Mouse (Mus musculus) midbrain, embryonic 16.5 days (tissue): ENCODE measurements around the gene Fgfr2. TPM values are rescaled to one million over a fixed set of nuclear protein-coding genes. Genes with fewer than 3 reads are reported as not detected.

ENCODE experiments used
- ATAC-seq: fragments of 200-750 bp; cut with Nextera tagmentation; 2 replicates; pipeline ENCODE4 v1.8.0; 2017; ENCODE audit warnings: moderate TSS enrichment
- H3K27ac ChIP-seq: fragments of 300-500 bp; sonication (generic); 2 replicates; pipeline ENCODE4 v1.5.1; 2014; ENCODE audit warnings: mild to moderate bottlenecking, low read length, mixed read lengths
- H3K27me3 ChIP-seq: fragments of 300-500 bp; sonication (generic); 2 replicates; pipeline ENCODE4 v1.6.1; 2014; ENCODE audit warnings: low read depth, low read length, mixed read lengths; ENCODE audit not compliant: control insufficient read depth, insufficient read depth
- H3K36me3 ChIP-seq: fragments of 300-500 bp; sonication (generic); 2 replicates; pipeline ENCODE4 v1.6.1; 2014; ENCODE audit warnings: mild to moderate bottlenecking, low read length, moderate library complexity, mixed read lengths; ENCODE audit not compliant: control insufficient read depth, insufficient read depth
- H3K4me1 ChIP-seq: fragments of 300-500 bp; sonication (generic); 2 replicates; pipeline ENCODE4 v1.6.1; 2014; ENCODE audit warnings: mild to moderate bottlenecking, low read length, mixed read lengths; ENCODE audit not compliant: control insufficient read depth, insufficient read depth
- H3K4me2 ChIP-seq: fragments of 300-500 bp; sonication (generic); 2 replicates; pipeline ENCODE4 v1.6.1; 2014; ENCODE audit warnings: mild to moderate bottlenecking, low read length, mixed read lengths
- H3K4me3 ChIP-seq: fragments of 300-500 bp; sonication (generic); 2 replicates; pipeline ENCODE4 v1.5.1; 2014; ENCODE audit warnings: low read depth, mild to moderate bottlenecking, low read length, moderate library complexity, mixed read lengths
- H3K9ac ChIP-seq: fragments of 300-500 bp; sonication (generic); 2 replicates; pipeline ENCODE4 v1.6.1; 2014; ENCODE audit warnings: low read depth, low read length, mixed read lengths
- H3K9me3 ChIP-seq: fragments of 300-500 bp; sonication (generic); replicated peaks from 2 replicates; pipeline ENCODE4 v1.6.1; 2014; ENCODE audit warnings: mild to moderate bottlenecking, low read length, mixed read lengths; ENCODE audit not compliant: control insufficient read depth, poor library complexity, severe bottlenecking
- WGBS: fragments of 180-500 bp; shearing (Covaris S2); extraction: QIAGEN DNeasy Blood & Tissue Kit; methylation state at CpG from one replicate; pipeline ENCODE4 v1.1.7; 2014; 5-methylcytosine and 5-hydroxymethylcytosine counted together
- polyA plus RNA-seq: library from polyadenylated mRNA; unstranded; fragments of >200 nt; fragmentation: Nextera tagmentation; extraction: Ambion mirVana; gene quantifications from 2 replicates; pipeline ENCODE4 v1.2.1, GENCODE M21; 2015

Gene Fgfr2
- polyA plus RNA-seq, 1 experiment from 2014 or later: 23.8 TPM

DNA sequence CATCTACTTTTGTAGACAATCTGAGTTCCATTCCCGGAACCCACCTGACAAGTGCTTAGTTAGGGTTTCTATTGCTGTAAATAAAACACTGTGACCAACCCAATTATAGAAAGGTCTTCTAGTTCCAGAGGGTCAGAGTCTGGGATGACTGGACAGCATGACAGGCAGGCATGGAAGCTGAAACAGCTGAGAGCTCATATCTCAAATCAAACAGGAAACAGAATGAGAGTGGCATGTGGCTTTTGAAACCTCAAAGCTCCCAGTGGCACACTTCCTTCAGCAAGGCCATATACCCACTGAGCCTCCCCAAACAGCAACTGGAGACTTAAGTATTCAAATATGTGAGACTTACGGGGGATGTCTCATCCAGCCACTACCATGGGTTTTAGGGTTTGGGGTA is 250.1 kb downstream of the Fgfr2 start:
- H3K9me3 ChIP-seq: no peaks in the 10 kb centered on the region
- H3K4me3 ChIP-seq: no peak overlapping the region
- H3K36me3 ChIP-seq: peaks cover 46% of the 10 kb centered on the region
- no peaks in the 10 kb centered on the region for H3K27me3 ChIP-seq
- no peak overlapping the region for H3K4me2 ChIP-seq
- no peaks in the 10 kb centered on the region for H3K4me1 ChIP-seq
- ATAC-seq: no peak
- H3K27ac ChIP-seq: no peak overlapping the region
- 95% methylated on average over 2 of the region's 2 CpGs for WGBS
- H3K9ac ChIP-seq: no peak overlapping the region

GRCm38 (mm10) chr7:132866316-132866715 is 256.8 kb downstream of the Fgfr2 start:
- no peaks in the 10 kb centered on the region for H3K4me1 ChIP-seq
- no peak for ATAC-seq
- no peak overlapping the region for H3K4me3 ChIP-seq
- no peak overlapping the region for H3K9ac ChIP-seq
- 95% methylated on average over 9 of the region's 9 CpGs for WGBS
- no peaks in the 10 kb centered on the region for H3K27me3 ChIP-seq
- peaks cover 9% of the 10 kb centered on the region for H3K36me3 ChIP-seq
- no peak overlapping the region for H3K27ac ChIP-seq
- H3K4me2 ChIP-seq: no peak overlapping the region
- H3K9me3 ChIP-seq: no peaks in the 10 kb centered on the region

GRCm38 (mm10) chr7:132859042-132859958 is 263.9 kb downstream of the Fgfr2 start, which contains the start of gene Abraxas2:
TSS of gene Abraxas2 (plus strand) at chr7:132859225.
- WGBS: under 1% methylated on average over 51 of the region's 53 CpGs

DNA sequence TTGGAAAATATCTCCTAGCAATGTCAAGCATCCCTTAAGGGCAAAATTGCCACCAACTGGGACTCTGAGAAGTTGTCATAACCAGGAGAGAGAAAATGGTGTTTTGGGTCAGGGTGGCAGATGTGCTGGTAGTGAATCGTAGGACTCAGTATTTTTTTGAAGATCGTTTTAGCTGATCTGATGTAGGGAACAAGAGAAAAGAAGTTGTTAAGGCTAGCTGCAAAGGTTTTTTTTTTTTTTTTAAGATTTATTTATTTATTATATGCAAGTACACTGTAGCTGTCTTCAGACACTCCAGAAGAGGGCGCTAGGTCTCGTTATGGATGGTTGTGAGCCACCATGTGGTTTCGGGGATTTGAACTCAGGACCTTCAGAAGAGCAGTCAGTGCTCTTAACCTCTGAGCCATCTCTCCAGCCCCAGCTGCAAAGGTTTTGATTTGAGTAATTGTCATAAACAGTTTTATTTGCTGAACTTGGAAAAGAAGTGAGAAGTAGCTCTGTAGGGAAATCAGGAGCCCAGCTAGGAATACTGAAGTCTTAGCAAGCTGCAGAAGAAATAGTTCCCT is 265.0 kb downstream of the Fgfr2 start:
- H3K4me1 ChIP-seq: peaks cover 15% of the 10 kb centered on the region
- H3K36me3 ChIP-seq: no peaks in the 10 kb centered on the region
- H3K27me3 ChIP-seq: no peaks in the 10 kb centered on the region
- H3K4me2 ChIP-seq: no peak overlapping the region
- ATAC-seq: no peak
- H3K9me3 ChIP-seq: no peaks in the 10 kb centered on the region
- no peak overlapping the region for H3K27ac ChIP-seq
- no peak overlapping the region for H3K9ac ChIP-seq
- 73% methylated on average over 5 of the region's 5 CpGs for WGBS
- H3K4me3 ChIP-seq: no peak overlapping the region

More at GRCm38 (mm10) chr7:132859042-132859958, 263.9 kb downstream of the Fgfr2 start, which contains the start of gene Abraxas2:
- Histone ChIP-seq H3K9me3 (no peaks in the 10 kb centered on the region), H3K4me2 (peak within 1 kb of the TSS; percentile 64), H3K27ac (peak within 1 kb of the TSS; percentile 84), H3K4me3 (peak within 1 kb of the TSS; percentile 93), H3K9ac (peak within 1 kb of the TSS; percentile 87), H3K4me1 (peaks cover 15% of the 10 kb centered on the region), H3K27me3 (no peaks in the 10 kb centered on the region), H3K36me3 (no peaks in the 10 kb centered on the region)
- peak; percentile 96 for ATAC-seq

DNA sequence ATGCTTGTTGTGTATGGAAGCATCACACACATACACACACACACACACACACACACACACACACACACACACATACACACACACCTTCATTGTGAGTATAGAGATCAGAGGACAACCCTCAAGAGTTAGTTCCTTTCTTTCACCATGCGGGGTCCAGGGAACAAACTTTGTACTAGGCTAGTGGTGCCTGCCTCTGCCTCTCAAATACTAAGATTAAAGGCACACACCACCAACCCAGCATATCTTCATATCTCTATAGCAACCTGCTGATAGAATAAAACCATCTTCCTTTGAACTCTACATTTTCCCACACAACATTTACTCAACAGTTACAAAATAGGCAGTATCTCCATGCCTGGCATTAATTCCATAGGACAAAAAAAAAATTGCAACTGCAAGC is 267.1 kb downstream of the Fgfr2 start:
- Histone ChIP-seq H3K4me2 (no peak overlapping the region), H3K27me3 (no peaks in the 10 kb centered on the region), H3K9ac (no peak overlapping the region), H3K36me3 (no peaks in the 10 kb centered on the region), H3K4me1 (peaks cover 22% of the 10 kb centered on the region), H3K9me3 (no peaks in the 10 kb centered on the region), H3K4me3 (no peak overlapping the region), H3K27ac (no peak overlapping the region)
- no peak for ATAC-seq
- 43% methylated on average over 1 of the region's 1 CpGs for WGBS

DNA sequence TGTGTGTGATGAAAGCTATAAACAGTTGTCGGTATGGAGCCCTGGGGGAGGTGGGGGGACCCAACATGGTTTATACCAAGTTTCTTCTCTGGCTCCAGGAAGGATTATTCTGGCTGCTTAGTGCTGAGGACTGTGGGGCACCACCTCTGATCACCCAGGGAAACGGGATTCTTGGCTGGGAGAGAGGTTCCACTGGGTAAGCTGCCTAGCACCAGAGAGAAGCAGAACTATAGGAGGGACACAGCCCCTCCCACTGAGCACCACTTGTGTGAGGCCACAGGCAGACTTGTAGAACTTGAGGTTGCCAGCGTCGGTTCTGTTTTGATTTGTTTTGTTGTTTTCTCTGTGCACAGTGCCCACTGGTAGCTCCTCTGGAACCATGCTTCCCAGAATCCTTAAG is 269.2 kb downstream of the Fgfr2 start:
- no peak for ATAC-seq
- Histone ChIP-seq H3K9me3 (no peaks in the 10 kb centered on the region), H3K27ac (no peak overlapping the region), H3K36me3 (0 out of 2 replicates have a peak, but pooled peaks cover 3% of the 10 kb centered on the region), H3K27me3 (no peaks in the 10 kb centered on the region), H3K9ac (no peak overlapping the region), H3K4me3 (no peak overlapping the region), H3K4me1 (peaks cover 14% of the 10 kb centered on the region), H3K4me2 (no peak overlapping the region)
- WGBS: 55% methylated on average over 4 of the region's 4 CpGs

GRCm38 (mm10) chr7:132853361-132853760 is 269.8 kb downstream of the Fgfr2 start:
- no peak overlapping the region for H3K4me2 ChIP-seq
- no peak overlapping the region for H3K4me3 ChIP-seq
- no peaks in the 10 kb centered on the region for H3K27me3 ChIP-seq
- H3K27ac ChIP-seq: 0 out of 2 replicates have a peak overlapping the region, but pooled peaks have one; percentile 96
- H3K9ac ChIP-seq: no peak overlapping the region
- no peaks in the 10 kb centered on the region for H3K9me3 ChIP-seq
- 80% methylated on average over 6 of the region's 6 CpGs for WGBS
- H3K36me3 ChIP-seq: 0 out of 2 replicates have a peak, but pooled peaks cover 3% of the 10 kb centered on the region
- no peak for ATAC-seq
- H3K4me1 ChIP-seq: peaks cover 10% of the 10 kb centered on the region

GRCm38 (mm10) chr7:132852173-132852844 is 270.8 kb downstream of the Fgfr2 start, which contains the start of gene Eef1akmt2:
TSS of gene Eef1akmt2 (minus strand) at chr7:132852673.
- 0% methylated on average over 35 of the region's 37 CpGs for WGBS
- no peaks in the 10 kb centered on the region for H3K27me3 ChIP-seq
- peak; percentile 97 for ATAC-seq

More at GRCm38 (mm10) chr7:132852173-132852844, 270.8 kb downstream of the Fgfr2 start, which contains the start of gene Eef1akmt2:
- Histone ChIP-seq H3K4me3 (peak within 1 kb of the TSS; percentile 68), H3K9ac (peak within 1 kb of the TSS; percentile 88), H3K4me2 (peak within 1 kb of the TSS; percentile 76), H3K27ac (peak within 1 kb of the TSS; percentile 96), H3K9me3 (no peaks in the 10 kb centered on the region), H3K4me1 (peaks cover 10% of the 10 kb centered on the region), H3K36me3 (peaks cover 6% of the 10 kb centered on the region; the same call in 1 of the 2 replicates)
